Mouse (Mus musculus) urinary bladder, postnatal 14 days (tissue): ENCODE measurements around the gene Kcp.

Experiments
- DNase-seq: peaks from one replicate; pipeline ENCODE4 v3.0.0; 2021; ENCODE audit warnings: low spot score

Gene Kcp

DNA sequence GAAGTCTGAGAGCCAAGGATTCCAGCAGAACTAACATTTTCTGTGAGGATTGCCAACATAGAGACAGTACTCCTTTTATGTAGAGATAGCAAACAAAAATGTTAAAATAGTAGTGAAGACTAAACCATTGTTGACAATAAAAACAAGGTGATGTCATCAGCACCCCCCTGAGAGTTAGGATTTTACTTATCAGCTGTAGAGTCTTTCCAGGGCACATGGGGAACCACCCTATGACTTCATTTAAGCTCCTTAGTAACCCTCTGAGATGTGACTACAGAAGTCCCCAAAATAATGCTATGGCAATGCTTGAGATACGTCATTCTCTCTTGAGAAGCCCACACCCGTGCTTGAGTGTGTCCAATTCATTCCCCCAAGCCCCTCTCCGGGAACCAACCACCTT lies 44.4 kb downstream of the Kcp start:
- DNase-seq = no peak

DNA sequence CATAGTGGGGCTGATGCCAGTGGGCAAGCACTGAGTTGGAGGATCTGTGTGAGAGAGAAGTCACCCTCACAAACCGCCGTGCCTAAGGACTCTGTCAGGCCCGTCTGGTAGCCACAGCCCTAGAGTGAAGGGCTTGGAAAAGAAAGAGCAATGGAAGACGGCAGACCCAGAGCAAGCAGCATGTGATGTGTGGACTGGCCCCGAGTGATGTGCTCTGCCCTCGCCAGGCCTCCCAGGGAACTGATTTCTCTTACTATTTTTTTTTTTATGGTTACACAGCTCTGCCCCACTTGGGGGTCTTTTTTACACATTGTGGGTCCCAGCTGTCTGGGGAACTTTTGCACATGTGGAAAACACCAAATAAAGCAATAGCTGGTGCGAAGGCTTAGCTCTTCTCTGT lies 46.2 kb downstream of the Kcp start:
- no peak for DNase-seq

DNA sequence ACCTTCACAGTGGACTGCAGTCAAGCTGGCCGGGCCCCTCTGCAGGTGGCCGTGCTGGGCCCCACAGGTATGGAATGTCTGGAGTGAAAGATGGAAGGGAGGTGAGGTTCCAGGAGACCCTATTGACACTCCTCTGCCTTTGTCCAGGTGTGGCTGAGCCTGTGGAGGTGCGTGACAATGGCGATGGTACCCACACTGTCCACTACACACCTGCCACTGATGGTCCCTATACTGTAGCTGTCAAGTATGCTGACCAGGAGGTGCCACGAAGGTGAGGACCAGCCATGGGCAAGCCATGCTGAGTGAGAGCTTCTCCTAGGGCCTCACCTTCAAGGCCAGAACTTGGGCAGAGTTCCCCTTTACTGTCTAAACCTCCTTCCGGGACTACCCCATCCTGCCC lies 57.1 kb downstream of the Kcp start:
- no peak for DNase-seq

DNA sequence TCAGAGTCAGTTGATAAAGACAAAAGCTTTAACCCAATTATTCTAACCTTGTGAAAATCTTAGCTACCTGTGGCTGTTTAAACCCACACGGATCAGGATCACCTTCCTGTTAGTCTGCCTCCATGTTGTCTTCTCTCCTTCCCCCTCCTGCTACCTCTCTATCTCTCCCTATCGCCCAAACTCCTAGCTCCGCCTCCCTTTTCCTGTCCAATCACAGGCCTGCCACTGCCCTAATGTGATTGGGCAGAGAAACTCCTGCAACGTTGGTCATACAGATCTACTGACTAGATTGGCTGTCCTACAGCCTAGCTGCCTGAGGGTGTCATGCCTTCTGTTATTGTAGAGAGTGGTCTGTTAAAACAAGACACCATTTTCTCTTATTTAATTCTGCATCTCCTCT lies 57.9 kb downstream of the Kcp start:
- DNase-seq = no peak

DNA sequence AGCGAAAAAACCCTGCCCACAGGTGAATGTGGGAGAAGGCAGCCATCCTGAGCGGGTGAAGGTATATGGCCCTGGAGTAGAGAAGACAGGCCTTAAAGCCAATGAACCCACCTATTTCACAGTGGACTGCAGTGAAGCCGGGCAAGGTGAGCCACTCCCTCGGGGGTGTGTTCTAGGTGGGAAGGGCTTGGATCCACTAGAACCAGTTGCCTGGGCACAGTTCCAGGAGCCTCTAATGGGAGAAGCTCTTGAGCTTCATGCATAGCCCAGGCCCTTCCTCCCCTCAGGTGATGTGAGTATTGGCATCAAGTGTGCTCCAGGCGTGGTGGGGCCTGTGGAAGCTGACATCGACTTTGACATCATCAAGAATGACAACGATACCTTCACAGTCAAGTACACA lies 62.4 kb downstream of the Kcp start:
- DNase-seq = no peak

DNA sequence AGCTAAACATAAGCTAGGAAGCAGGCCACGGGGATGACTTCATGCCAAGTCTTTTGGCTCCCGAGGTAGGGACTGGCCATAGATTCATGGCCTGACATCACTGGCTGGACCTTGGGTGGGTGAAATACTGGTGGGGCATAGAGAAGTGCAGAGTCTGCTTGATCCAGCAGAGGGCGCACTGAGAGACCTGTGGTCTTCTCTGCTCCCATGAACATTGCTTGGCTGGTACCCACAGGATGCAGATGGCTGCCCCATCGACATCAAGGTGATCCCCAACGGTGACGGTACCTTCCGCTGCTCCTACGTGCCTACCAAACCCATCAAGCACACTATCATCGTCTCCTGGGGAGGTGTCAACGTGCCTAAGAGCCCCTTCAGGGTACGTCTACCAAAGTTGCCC lies 63.0 kb downstream of the Kcp start:
- DNase-seq = peak; percentile 31

DNA sequence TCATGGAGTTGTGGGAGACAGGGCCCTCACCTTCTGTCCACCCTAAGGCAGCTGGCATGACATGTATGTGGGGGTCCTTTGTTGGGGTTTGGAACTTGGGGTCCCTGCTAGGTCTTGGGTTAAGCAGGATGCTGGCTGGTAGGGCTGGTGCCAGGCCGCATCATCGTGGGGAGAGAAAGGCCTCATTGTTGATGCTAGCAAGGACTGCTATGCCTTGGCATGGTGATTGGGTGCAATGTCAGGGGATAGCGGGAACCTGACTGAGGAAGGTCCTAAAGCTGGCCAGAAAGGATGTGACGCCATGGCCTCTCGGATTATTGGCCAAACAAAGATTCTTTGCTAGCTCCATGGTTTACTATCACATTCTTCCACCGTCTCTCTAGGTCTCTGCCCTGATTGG lies 68.0 kb downstream of the Kcp start:
- DNase-seq = no peak

DNA sequence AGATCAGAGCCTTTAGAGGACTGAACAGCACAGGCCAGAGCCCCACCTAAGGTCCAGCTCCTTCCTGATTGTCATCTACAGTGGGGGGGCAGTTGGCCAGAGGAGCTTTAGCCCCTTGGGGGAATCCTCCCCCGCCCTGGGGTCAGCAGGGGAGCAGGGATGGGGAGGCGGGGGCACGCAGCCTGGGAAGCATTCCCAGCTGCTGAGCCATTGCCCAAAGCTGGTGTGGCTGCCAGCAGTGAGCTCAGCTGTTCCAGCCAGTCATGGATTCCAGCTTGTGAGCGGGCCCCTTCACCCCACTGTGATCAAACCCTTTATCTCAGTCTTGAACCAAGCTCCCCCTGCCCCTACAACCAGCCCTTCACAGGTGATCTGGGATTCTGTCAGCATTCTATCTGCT lies 68.5 kb downstream of the Kcp start:
- peak; percentile 18 for DNase-seq

DNA sequence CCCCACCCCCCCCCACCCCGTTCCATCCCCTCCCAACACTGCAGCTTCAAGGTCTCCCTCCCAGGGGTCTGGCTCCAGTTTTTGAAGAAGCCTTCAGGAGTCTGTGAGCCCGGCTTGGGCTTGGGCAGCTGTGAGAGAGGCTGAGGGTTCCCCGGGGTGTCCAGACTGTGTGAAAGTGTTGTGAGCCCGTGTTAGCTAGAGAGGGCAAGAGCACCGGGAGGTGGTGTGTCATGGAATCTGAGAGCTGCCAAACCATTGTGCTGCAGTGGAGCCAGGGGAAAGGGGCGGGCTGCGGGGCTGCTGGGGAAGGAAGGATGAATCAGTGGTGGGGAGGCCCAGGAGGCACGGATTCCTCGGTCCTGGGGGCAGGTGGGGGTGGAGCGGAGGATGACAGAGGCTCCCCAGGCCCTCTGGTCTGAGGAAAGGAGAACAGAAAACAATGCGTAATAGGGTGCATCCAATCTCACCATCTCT lies 71.3 kb downstream of the Kcp start:
- peak; percentile 56 for DNase-seq

DNA sequence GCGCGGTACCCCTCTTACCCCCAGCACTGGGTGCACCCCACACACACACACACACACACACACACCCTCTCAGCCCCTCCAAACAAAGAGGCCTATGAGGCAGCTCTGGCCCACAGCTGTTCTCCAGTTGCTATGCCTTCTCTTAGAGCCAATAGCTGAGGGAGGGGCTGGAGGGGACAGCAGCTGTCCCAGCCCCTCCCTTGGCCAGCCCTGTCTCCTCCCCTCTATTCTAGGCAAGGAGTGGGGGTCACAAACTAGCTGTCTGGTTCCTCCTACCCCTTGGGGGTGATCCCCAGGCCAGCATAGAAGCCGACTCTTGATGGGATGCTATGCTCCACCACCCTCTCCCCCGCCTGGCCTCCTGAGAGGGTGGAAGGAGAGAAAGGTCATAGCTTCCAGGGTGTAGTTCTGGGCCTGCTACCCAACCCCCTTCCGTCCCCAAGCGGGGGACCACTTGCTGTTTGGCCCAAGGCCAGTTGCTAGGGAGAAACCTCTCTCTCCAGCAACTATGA lies 71.8 kb downstream of the Kcp start:
- no peak for DNase-seq

DNA sequence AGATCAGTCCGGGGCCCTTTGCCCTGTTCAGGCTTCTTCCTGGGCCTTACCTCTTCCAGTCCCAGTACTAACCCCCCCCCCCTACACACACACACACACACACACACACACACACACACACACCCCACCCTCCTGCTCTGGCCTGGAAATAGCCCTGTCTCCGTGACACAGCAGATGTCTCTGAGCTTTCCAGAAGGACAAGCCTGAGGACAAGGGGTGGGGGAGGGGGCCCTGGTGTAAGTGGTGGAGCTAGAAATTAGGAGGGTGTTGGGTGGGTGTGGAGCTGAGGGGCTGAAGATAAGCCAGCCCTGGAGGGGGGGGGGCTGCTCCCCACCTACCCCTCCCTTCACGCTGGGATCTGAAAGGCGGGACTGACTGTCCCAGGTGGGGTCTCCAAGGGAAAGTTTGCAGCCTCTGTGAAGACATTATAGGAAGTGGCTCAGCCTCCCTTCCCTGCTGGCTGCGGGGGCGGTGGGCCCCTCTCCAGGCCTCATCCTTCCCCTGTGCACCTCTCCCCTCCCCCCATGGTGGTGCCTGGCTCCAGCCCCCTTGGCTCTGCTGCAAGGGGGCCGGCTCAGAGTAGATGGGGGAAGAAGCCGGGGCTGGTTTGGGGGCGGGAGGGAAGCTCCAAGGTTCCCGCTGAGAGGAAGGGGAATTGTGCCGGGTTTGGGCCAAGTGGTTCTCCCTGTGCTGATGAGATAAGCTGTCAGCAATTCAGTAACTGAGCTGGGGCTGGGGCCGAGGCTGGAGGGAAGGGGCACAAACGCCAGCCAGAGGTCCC lies 72.7 kb downstream of the Kcp start:
- DNase-seq = peak; percentile 45

DNA sequence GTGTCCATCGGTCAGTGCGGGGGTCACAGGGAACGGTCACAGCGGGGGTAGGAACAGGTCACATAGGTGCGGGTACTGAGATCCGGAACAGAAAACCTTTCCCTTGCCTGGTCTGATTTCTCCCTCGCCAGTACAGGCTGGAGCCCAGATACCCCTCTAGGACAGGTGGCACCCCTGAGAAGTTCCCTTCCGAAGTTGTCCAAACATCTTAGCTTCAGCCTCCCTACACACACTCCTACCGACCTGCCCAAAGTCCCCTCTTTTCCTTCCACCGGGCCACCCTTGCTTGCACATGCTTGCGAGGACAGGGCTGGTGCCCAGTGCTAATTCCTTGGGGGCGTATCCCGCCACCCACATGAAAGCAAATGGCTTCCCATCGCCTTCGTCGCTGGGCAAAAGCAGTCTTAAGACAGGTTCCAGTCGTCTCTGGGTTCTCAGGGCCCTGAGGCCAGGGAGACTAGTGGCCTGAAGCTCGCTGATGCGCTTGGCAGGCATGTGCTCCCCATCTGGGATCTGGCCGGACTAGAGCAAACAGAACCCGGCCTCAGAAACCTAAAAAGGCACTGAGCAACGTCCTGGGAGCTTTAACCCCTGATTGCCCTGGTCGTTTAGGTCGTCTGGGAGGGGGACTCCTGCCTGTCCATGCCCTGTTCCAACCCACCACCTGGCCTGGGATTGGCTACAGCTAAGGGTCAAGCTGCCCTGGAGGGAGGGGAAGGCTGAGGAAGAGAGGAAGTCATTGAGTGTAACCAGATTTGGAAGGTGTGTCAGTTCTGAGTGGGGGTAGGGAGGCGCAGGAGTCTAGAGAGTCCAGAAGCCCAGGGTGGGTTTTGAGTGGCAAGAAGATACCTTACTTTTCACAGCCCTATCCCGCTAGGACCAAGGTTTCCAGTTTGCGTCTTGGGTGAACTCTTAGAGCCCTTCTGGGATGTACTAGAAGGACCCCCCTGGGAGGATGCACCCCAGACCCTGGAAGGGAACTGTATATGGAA lies 73.7 kb downstream of the Kcp start:
- DNase-seq = peak; percentile 35

DNA sequence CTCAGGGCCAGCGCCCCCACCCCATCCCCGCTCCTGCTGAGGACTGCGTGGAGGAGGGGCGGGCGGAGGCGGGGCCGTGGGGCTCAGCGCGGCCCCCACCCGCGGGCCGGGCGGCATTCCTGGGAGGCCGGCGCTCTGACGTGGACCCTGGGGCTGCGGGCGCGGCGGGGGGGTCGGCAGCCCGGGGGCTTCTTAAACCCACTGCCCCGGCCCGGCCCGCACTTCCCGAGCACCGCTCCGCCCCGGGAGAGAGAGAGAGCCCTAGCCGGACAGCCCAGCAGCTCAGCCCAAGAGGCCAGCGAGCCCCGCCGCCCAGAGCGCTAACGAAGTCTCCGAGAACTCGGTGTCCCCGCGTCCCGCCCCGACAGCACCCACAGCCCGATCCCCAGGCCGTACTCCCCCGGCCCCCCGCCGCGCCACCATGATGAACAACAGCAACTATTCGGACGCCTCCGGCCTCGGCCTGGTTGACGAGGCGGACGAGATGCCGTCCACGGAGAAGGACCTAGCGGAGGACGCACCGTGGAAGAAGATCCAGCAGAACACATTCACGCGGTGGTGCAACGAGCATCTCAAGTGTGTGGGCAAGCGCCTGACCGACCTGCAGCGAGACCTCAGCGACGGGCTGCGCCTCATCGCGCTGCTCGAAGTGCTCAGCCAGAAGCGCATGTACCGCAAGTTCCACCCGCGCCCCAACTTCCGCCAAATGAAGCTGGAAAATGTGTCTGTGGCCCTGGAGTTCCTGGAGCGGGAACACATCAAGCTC lies 74.5 kb downstream of the Kcp start, which contains the start of gene Flnc:
Flnc (plus strand) TSS at position 219 of the 766 bp plus-strand sequence.
- peak; percentile 45 for DNase-seq

DNA sequence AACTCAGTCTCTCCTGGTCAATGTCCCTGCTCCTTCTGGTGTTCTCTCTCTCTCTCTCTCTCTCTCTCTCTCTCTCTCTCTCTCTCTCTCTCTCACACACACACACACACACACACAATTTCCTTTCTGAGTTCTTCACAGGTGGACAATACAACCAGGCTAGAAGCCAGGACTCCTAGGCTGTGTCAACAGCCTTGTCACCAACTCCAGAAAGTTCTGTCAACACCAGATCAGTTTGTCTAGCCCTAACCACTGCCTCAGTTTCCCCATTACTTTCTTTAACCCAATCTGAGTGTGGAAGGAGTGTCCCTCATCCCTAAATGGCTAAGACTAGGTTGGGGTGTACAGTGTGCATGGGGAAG lies 75.1 kb downstream of the Kcp start:
- DNase-seq = no peak

DNA sequence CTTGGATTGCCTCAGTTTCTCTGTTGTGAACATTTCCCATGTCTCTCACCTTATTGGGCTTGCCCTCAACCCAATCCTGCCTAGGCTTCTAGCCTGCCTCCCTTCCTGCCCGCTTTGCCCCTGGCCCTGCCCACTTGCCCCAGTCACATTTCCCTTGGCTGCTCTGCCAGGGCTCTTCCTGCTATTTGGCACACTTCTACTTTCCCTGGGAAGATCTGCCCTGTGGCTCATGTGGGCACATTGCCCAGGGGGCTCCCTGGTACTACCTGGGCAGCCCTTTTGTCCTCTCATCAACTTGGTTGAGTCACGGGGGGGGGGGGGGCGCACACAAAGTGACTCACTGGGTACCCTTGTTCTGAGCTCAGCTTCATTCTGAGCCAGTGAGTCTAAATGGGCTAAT lies 75.6 kb downstream of the Kcp start:
- no peak for DNase-seq

DNA sequence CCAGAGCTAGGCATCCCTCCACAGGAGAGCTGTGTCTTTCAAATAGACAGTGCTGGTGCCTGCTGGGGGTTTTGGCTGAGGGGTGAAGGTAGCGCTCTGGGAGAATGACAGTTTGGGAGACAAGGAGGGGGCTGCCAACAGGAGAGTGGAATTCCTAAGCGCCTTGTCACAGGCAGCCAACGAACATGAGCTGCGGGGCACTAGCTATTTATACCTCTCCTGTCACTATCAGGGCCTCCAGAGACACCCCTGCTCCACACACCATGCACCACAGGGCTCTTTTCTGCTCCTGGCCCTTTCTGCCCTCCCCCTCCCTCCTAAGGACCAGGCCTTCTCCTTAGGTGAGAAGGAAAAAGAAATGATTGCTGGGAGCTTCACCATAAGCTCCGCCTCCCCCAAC lies 76.3 kb downstream of the Kcp start:
- DNase-seq = no peak

DNA sequence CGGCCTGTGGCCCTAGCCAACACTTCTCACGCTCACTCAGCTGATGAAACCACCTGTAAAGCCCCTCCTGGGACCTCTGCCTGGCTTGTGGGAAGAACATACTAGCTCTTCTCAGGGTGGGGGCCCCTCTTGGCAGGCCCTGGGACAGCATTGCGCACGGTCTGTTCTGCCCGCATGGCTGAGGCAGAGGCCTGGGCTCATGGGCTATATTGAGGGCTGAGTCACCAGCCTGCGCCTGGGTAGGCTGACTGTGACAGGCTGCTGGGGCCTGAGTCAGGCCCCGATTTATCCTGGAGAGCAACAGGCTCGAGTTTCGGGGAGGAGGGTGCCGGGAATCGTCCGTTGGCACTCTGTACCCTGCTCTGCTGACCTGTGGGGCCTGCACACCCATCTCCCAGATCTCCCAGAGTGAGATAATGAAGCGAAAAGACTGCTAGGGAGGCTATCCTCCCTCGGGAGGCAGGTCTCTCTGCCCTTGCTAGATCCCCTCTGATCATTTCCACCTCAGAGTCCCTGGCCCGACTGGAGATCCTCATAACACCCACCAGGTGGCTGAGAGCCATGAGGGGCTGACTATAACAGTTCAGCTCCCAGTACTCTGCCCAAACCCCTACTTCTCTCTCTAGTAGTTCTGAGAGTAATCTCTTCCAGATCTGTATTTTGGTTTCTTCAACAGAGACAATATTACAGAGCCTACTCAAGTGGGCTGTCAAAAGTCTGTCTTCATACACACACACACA lies 76.9 kb downstream of the Kcp start:
- DNase-seq = no peak

DNA sequence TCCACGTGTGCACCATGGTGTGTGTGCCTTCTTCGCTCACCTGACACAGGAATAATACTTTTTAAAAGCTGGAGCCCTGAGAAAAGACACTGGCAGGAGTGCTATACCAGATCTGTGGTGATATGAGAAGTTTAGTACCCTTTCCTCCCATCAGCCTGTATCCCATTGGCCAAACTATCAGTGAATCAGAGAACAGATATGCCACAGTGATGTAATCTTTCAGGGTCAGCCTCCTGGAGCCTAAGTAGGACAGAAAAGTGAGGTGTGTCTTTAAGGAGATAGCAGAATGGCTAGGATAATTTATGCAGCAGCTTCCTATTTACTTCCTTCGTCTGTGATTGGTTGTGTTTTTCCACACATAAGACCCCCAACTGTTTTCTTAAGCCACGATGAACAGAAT lies 79.6 kb downstream of the Kcp start:
- no peak for DNase-seq

DNA sequence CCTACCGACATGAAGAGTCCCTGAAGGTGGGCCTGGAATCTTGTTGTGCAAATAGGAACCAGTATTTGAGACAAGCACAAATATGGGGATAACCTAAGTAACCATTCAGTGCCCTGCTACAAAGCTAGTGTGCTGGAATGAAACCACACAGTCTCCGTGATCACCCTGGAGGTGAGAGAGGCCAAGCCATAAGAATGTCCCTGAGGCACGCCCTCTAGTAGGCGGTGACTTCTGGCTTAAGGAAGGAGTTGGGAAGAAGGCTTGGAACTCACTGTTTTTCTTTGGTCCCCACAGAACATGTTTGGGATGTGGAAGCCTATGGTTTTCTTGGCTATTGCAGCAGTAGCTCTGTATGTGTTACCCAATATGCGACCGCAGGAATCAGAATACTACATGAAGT lies 81.4 kb downstream of the Kcp start:
- no peak for DNase-seq

DNA sequence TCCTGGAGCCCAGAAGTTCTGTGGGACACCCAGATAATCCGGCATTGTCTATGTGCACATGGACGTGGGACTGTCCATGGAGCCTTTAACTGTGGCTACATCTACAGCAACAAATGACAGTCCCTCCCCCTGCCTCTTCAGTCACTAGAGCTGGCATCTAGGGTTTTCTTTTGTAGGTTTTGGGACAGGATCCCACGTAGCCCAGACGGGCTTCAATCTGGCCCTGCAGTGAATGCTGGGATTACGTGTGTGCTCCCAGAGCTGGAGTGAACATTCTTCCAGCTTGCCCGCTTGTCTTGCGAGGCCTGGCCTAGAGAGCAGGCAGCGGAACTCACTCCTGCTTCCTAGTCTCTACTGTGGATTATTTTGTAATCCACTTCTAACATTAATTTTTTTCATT lies 82.6 kb downstream of the Kcp start:
- DNase-seq = no peak
